Mouse (Mus musculus) small intestine, adult 2 months (tissue): ENCODE results near the gene Rhbdd2. TPM values are rescaled to one million over a fixed set of nuclear protein-coding genes. Genes with fewer than 3 reads are reported as not detected.
A peak's percentile ranks its signal among the peaks of the same experiment; 100 is the strongest.

Source experiments
- H3K27ac ChIP-seq: fragments of 200-500 bp; 2 replicates; pipeline ENCODE4 v1.5.1; 2012; ENCODE audit warnings: low read depth, low read length, control low read depth, inconsistent platforms; ENCODE audit not compliant: insufficient read depth
- H3K27me3 ChIP-seq: fragments of 200-500 bp; 2 replicates; pipeline ENCODE4 v1.6.1; 2012; ENCODE audit warnings: mild to moderate bottlenecking, moderate library complexity, low read length, inconsistent platforms; ENCODE audit not compliant: control insufficient read depth, insufficient read depth
- H3K36me3 ChIP-seq: fragments of 200-500 bp; 2 replicates; pipeline ENCODE4 v1.6.1; 2012; ENCODE audit warnings: mild to moderate bottlenecking, low read length, control low read depth, inconsistent platforms; ENCODE audit not compliant: control insufficient read depth, insufficient read depth
- H3K4me1 ChIP-seq: fragments of 200-500 bp; 2 replicates; pipeline ENCODE4 v1.6.1; 2012; ENCODE audit warnings: low read length, inconsistent platforms, mixed read lengths; ENCODE audit not compliant: control insufficient read depth, insufficient read depth, insufficient read length
- H3K4me3 ChIP-seq: fragments of 200-500 bp; 2 replicates; pipeline ENCODE4 v1.5.1; 2012; ENCODE audit warnings: low read depth, mild to moderate bottlenecking, control low read depth, inconsistent platforms, low read length, moderate library complexity
- CTCF ChIP-seq: fragments of 200-500 bp; IDR thresholded peaks from 2 replicates; pipeline ENCODE4 v1.5.1; 2012; ENCODE audit warnings: low read depth, mild to moderate bottlenecking, control low read depth, inconsistent platforms, low read length, moderate library complexity, mixed read lengths; ENCODE audit not compliant: insufficient replicate concordance, insufficient read length; ENCODE audit errors: extremely low read depth
- POLR2A ChIP-seq: fragments of 200-500 bp; IDR thresholded peaks from 2 replicates; pipeline ENCODE4 v1.6.1; 2012; ENCODE audit warnings: low read depth, mild to moderate bottlenecking, control low read depth, inconsistent platforms, low read length, moderate library complexity
- WGBS: fragments of 180-500 bp; shearing (Covaris S2); methylation state at CpG from one replicate; pipeline ENCODE4 v1.1.7; 2018; 5-methylcytosine and 5-hydroxymethylcytosine counted together
- polyA plus RNA-seq: library from polyadenylated mRNA; depleted of rRNA; stranded (reverse); fragments of >200 nt; gene quantifications from 2 replicates; pipeline ENCODE4 v1.2.3, GENCODE M21; 2012

Gene Rhbdd2
- polyA plus RNA-seq, 1 experiment = 13.3 TPM

- Histone ChIP-seq H3K4me3 (no peak within 1 kb of the TSS), H3K4me1 (peaks cover 31% of the 10 kb centered on the region)
- WGBS = 26% methylated on average over 9 of the region's 9 CpGs
Observed at GRCm38 (mm10) chr5:135669741-135670275, 37.4 kb downstream of the Rhbdd2 start, which contains the start of gene Por. Gene Por (plus strand): TSS chr5:135670033.

GRCm38 (mm10) chr5:135670881-135671280, 38.5 kb downstream of the Rhbdd2 start:
- Histone ChIP-seq H3K36me3 (no peaks in the 10 kb centered on the region), H3K27me3 (no peaks in the 10 kb centered on the region), H3K4me3 (no peak overlapping the region), H3K4me1 (peaks cover 36% of the 10 kb centered on the region), H3K27ac (no peak overlapping the region)
- 62% methylated on average over 2 of the region's 2 CpGs for WGBS
- no peak for TF ChIP-seq POLR2A
- TF ChIP-seq CTCF = no peak

More at GRCm38 (mm10) chr5:135669741-135670275, 37.4 kb downstream of the Rhbdd2 start, which contains the start of gene Por:
- no peak within 1 kb of the TSS for H3K27ac ChIP-seq
- TF ChIP-seq CTCF (no peak), POLR2A (no peak)
- H3K36me3 ChIP-seq = no peaks in the 10 kb centered on the region
- no peaks in the 10 kb centered on the region for H3K27me3 ChIP-seq

GRCm38 (mm10) chr5:135672509-135672908, 40.1 kb downstream of the Rhbdd2 start:
- Histone ChIP-seq H3K27ac (peak overlapping the region; percentile 14), H3K4me1 (peaks cover 36% of the 10 kb centered on the region), H3K4me3 (no peak overlapping the region), H3K36me3 (no peaks in the 10 kb centered on the region), H3K27me3 (no peaks in the 10 kb centered on the region)
- TF ChIP-seq POLR2A (no peak), CTCF (no peak)
- WGBS = 43% methylated on average over 4 of the region's 4 CpGs

DNA sequence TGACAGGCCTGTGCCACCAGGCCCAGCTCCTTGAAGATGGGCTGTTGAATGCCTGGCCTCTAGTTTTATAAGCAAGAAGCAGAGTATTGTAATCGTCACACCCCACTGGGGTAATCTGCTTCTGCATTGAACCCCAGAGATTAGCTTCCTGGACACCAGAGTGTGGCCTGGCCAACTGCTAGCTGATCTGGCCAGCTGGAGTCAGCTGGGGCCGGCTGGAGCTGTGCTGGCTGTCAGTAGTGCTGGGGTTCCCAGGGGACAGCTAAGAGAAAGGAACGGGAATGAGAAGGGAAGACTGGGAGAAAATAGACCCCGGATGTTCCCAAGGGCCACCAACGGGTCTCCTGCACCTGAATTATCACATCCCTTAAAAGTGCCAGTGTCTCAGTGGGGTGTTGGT, 40.6 kb downstream of the Rhbdd2 start:
- Histone ChIP-seq H3K27me3 (no peaks in the 10 kb centered on the region), H3K4me3 (no peak overlapping the region), H3K4me1 (peaks cover 36% of the 10 kb centered on the region), H3K27ac (peak overlapping the region; percentile 14), H3K36me3 (no peaks in the 10 kb centered on the region)
- WGBS = 59% methylated on average over 5 of the region's 5 CpGs
- TF ChIP-seq CTCF (no peak), POLR2A (no peak)

- H3K4me3 ChIP-seq = no peak overlapping the region
- 18% methylated on average over 3 of the region's 3 CpGs for WGBS
- no peak for TF ChIP-seq POLR2A
- TF ChIP-seq CTCF = no peak
- no peaks in the 10 kb centered on the region for H3K27me3 ChIP-seq
- H3K36me3 ChIP-seq = no peaks in the 10 kb centered on the region
- H3K27ac ChIP-seq = peak overlapping the region; percentile 87
- peaks cover 36% of the 10 kb centered on the region for H3K4me1 ChIP-seq
Observed at GRCm38 (mm10) chr5:135674349-135674775, 41.9 kb downstream of the Rhbdd2 start.

GRCm38 (mm10) chr5:135674821-135675220, 42.4 kb downstream of the Rhbdd2 start:
- H3K27me3 ChIP-seq = no peaks in the 10 kb centered on the region
- H3K4me1 ChIP-seq = peaks cover 34% of the 10 kb centered on the region
- no peak for TF ChIP-seq CTCF
- no peaks in the 10 kb centered on the region for H3K36me3 ChIP-seq
- WGBS = 4% methylated on average over 11 of the region's 11 CpGs
- H3K27ac ChIP-seq = peak overlapping the region; percentile 73
- H3K4me3 ChIP-seq = 0 out of 2 replicates have a peak overlapping the region, but pooled peaks have one; percentile 0

DNA sequence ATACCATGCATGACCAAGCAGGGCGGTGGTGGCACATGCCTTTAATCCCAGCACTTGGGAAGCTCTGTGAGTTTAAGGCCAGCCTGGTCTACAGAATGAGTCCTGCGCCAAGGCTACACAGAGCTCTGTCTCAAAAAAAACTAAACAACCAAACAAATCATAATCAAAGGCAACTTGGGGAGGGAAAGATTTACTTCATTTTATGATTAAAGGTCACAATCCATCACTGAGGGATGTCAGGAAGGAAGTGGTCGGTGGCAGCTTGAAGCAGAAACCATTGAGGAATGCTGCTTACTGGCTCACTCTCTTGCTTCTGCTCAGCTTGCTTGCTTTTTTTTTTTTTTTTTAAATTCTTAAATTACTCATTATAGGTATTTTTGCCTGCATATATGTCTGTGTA, 44.3 kb downstream of the Rhbdd2 start:
- no peaks in the 10 kb centered on the region for H3K36me3 ChIP-seq
- H3K27ac ChIP-seq = no peak overlapping the region
- H3K4me1 ChIP-seq = peaks cover 34% of the 10 kb centered on the region
- TF ChIP-seq CTCF (no peak), POLR2A (no peak)
- no peaks in the 10 kb centered on the region for H3K27me3 ChIP-seq
- WGBS = 82% methylated on average over 3 of the region's 3 CpGs
- no peak overlapping the region for H3K4me3 ChIP-seq

GRCm38 (mm10) chr5:135677251-135677650, 44.8 kb downstream of the Rhbdd2 start:
- 79% methylated on average over 2 of the region's 2 CpGs for WGBS
- peaks cover 35% of the 10 kb centered on the region for H3K4me1 ChIP-seq
- H3K27ac ChIP-seq = no peak overlapping the region
- TF ChIP-seq POLR2A (no peak), CTCF (no peak)
- H3K36me3 ChIP-seq = no peaks in the 10 kb centered on the region
- no peak overlapping the region for H3K4me3 ChIP-seq
- no peaks in the 10 kb centered on the region for H3K27me3 ChIP-seq
